In the genomic region with DNA sequence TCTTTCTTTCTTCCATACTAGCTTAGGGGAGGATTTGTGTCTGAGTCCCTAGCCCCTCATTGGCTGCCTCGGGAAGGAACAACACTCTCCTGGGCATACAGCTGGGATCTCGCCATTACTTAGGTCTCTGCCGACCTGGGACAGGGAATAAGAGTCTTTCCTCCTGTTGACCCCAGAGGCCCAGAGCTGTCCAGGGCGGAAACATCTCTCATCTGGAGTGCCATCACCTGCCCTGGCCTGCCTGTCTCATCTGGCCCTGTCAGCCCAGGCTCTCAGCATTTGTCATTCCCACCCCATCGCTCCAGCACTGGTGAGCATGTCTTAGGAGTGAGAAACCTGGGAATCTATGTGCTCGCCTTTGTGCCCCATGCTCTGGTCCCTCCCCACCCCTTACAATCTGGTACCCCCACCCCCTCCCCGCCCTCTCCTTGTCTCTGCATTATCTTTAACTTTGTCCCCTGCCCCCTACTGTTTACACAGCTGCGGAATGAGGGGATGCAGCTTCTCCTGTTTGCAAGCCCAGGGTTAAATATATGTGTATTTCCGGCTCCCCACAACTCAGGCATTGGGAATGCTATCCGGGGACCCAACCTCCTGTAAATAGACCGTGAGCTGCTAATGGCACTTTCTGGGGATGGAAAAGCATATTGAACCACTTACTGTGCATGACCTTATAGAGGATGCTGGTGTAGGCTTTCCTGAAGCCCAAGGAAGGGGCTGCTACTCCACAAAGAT, we compare ENCODE assay signal across 15 mouse cellular contexts.
DNase-seq lines count a peak whose midpoint lies in the region; ATAC-seq and TF ChIP-seq lines count a peak whose summit lies in the region.
"Had no signal": no experiment of that assay in that cellular context is flagged by ENCODE, and none has a peak within 500 bp of the region (broad histone marks: within the 10 kb centered on the region; RNA-seq: fewer than 3 reads in every experiment).

No protein-coding gene starts in this region.

- H3K27ac ChIP-seq in hindbrain, embryonic 12.5 days = 0 out of 2 replicates have a peak overlapping the region, but pooled peaks have one; percentile 35
- H3K27ac ChIP-seq in hindbrain, embryonic 11.5 days (ENCODE audit: low read depth, low read length) = no peak overlapping the region
- H3K27ac ChIP-seq in neural tube, embryonic 11.5 days (ENCODE audit: low read depth, low read length) = 0 out of 2 replicates have a peak overlapping the region, but pooled peaks have one; percentile 20
- no peak overlapping the region for H3K27ac ChIP-seq in neural tube, embryonic 15.5 days (replicated peaks)
- H3K27ac ChIP-seq in intestine, embryonic 15.5 days = 0 out of 2 replicates have a peak overlapping the region, but pooled peaks have one; percentile 27
- H3K27ac ChIP-seq in stomach, embryonic 16.5 days (ENCODE audit: low read length) = no peak overlapping the region
- no peak overlapping the region for H3K27ac ChIP-seq in forebrain, postnatal 0 days (ENCODE audit: low read depth, low read length)
- H3K27ac ChIP-seq: hindbrain, embryonic 13.5 days; liver, embryonic 15.5 days; midbrain, embryonic 12.5 days had no signal

- peaks cover 35% of the 10 kb centered on the region for H3K4me1 ChIP-seq in hindbrain, embryonic 12.5 days
- peaks cover 6% of the 10 kb centered on the region for H3K4me1 ChIP-seq in hindbrain, embryonic 11.5 days (replicated peaks; ENCODE audit: control insufficient read depth, insufficient read depth, low read length)
- peaks cover 27% of the 10 kb centered on the region for H3K4me1 ChIP-seq in neural tube, embryonic 11.5 days (ENCODE audit: control insufficient read depth, insufficient read depth, low read length)
- H3K4me1 ChIP-seq in neural tube, embryonic 15.5 days = peaks cover 29% of the 10 kb centered on the region
- H3K4me1 ChIP-seq in intestine, embryonic 15.5 days (replicated peaks) = peaks cover 49% of the 10 kb centered on the region
- peaks cover 55% of the 10 kb centered on the region for H3K4me1 ChIP-seq in stomach, embryonic 16.5 days (ENCODE audit: control insufficient read depth, insufficient read depth, low read length)
- no peaks in the 10 kb centered on the region for H3K4me1 ChIP-seq in forebrain, postnatal 0 days (ENCODE audit: insufficient read depth)

- H3K9me3 ChIP-seq in hindbrain, embryonic 12.5 days (replicated peaks) = no peaks in the 10 kb centered on the region
- no peaks in the 10 kb centered on the region for H3K9me3 ChIP-seq in hindbrain, embryonic 11.5 days (ENCODE audit: control insufficient read depth, low read length)
- no peaks in the 10 kb centered on the region for H3K9me3 ChIP-seq in neural tube, embryonic 11.5 days (ENCODE audit: control insufficient read depth, low read length)
- H3K9me3 ChIP-seq in neural tube, embryonic 15.5 days (replicated peaks) = no peaks in the 10 kb centered on the region
- H3K9me3 ChIP-seq in intestine, embryonic 15.5 days = no peaks in the 10 kb centered on the region
- H3K9me3 ChIP-seq in stomach, embryonic 16.5 days (replicated peaks; ENCODE audit: control insufficient read depth, low read length) = no peaks in the 10 kb centered on the region
- no peaks in the 10 kb centered on the region for H3K9me3 ChIP-seq in forebrain, postnatal 0 days (ENCODE audit: low read length)
- H3K9me3 ChIP-seq: hindbrain, embryonic 13.5 days; liver, embryonic 15.5 days had no signal

- no peak overlapping the region for H3K4me3 ChIP-seq in hindbrain, embryonic 12.5 days
- H3K4me3 ChIP-seq in hindbrain, embryonic 11.5 days (ENCODE audit: low read depth, low read length) = no peak overlapping the region
- H3K4me3 ChIP-seq in neural tube, embryonic 11.5 days (ENCODE audit: low read depth, low read length) = no peak overlapping the region
- no peak overlapping the region for H3K4me3 ChIP-seq in neural tube, embryonic 15.5 days (replicated peaks)
- no peak overlapping the region for H3K4me3 ChIP-seq in intestine, embryonic 15.5 days (replicated peaks)
- no peak overlapping the region for H3K4me3 ChIP-seq in stomach, embryonic 16.5 days (replicated peaks; ENCODE audit: low read length)
- no peak overlapping the region for H3K4me3 ChIP-seq in forebrain, postnatal 0 days (ENCODE audit: low read depth, low read length)
- H3K4me3 ChIP-seq: hindbrain, embryonic 13.5 days; liver, embryonic 15.5 days; midbrain, embryonic 12.5 days had no signal

- H3K9ac ChIP-seq in hindbrain, embryonic 12.5 days = no peak overlapping the region
- H3K9ac ChIP-seq in hindbrain, embryonic 11.5 days (ENCODE audit: low read depth, low read length) = no peak overlapping the region
- no peak overlapping the region for H3K9ac ChIP-seq in neural tube, embryonic 11.5 days (ENCODE audit: low read length)
- no peak overlapping the region for H3K9ac ChIP-seq in neural tube, embryonic 15.5 days (replicated peaks)
- H3K9ac ChIP-seq in intestine, embryonic 15.5 days = no peak overlapping the region
- no peak overlapping the region for H3K9ac ChIP-seq in stomach, embryonic 16.5 days (ENCODE audit: low read length)
- no peak overlapping the region for H3K9ac ChIP-seq in forebrain, postnatal 0 days
- H3K9ac ChIP-seq: liver, embryonic 15.5 days; midbrain, embryonic 12.5 days had no signal

- no peak overlapping the region for H3K4me2 ChIP-seq in hindbrain, embryonic 12.5 days (replicated peaks)
- H3K4me2 ChIP-seq in hindbrain, embryonic 11.5 days (replicated peaks; ENCODE audit: low read depth, low read length) = no peak overlapping the region
- no peak overlapping the region for H3K4me2 ChIP-seq in neural tube, embryonic 11.5 days (ENCODE audit: low read depth)
- no peak overlapping the region for H3K4me2 ChIP-seq in neural tube, embryonic 15.5 days
- H3K4me2 ChIP-seq in intestine, embryonic 15.5 days (replicated peaks) = no peak overlapping the region; the same call in 1 of the 2 replicates
- no peak overlapping the region for H3K4me2 ChIP-seq in stomach, embryonic 16.5 days (ENCODE audit: low read depth, low read length)
- H3K4me2 ChIP-seq in forebrain, postnatal 0 days (ENCODE audit: low read depth) = no peak overlapping the region
- H3K4me2 ChIP-seq: hindbrain, embryonic 13.5 days; liver, embryonic 15.5 days; midbrain, embryonic 12.5 days had no signal

- whole genome bisulfite sequencing in hindbrain, embryonic 12.5 days = 36% methylated on average over 11 of the region's 11 CpGs
- 31% methylated on average over 11 of the region's 11 CpGs for WGBS in hindbrain, embryonic 11.5 days
- WGBS in neural tube, embryonic 11.5 days = 22% methylated on average over 11 of the region's 11 CpGs
- 31% methylated on average over 11 of the region's 11 CpGs for WGBS in neural tube, embryonic 15.5 days
- 22% methylated on average over 11 of the region's 11 CpGs for WGBS in intestine, embryonic 15.5 days
- WGBS in stomach, embryonic 16.5 days = 21% methylated on average over 11 of the region's 11 CpGs
- WGBS in forebrain, postnatal 0 days = 54% methylated on average over 11 of the region's 11 CpGs

- H3K27me3 ChIP-seq in hindbrain, embryonic 12.5 days = no peaks in the 10 kb centered on the region; the same call in 1 of the 2 replicates
- no peaks in the 10 kb centered on the region for H3K27me3 ChIP-seq in hindbrain, embryonic 11.5 days (ENCODE audit: control insufficient read depth, insufficient read depth, low read length)
- H3K27me3 ChIP-seq in neural tube, embryonic 11.5 days (ENCODE audit: control insufficient read depth, insufficient read depth, low read length) = peaks cover 2% of the 10 kb centered on the region
- H3K27me3 ChIP-seq in neural tube, embryonic 15.5 days (replicated peaks) = no peaks in the 10 kb centered on the region
- no peaks in the 10 kb centered on the region for H3K27me3 ChIP-seq in intestine, embryonic 15.5 days (replicated peaks)
- no peaks in the 10 kb centered on the region for H3K27me3 ChIP-seq in stomach, embryonic 16.5 days (ENCODE audit: control insufficient read depth, insufficient read depth, low read length)
- no peaks in the 10 kb centered on the region for H3K27me3 ChIP-seq in forebrain, postnatal 0 days (ENCODE audit: insufficient read depth, low read length)
- H3K27me3 ChIP-seq: liver, embryonic 15.5 days had no signal

- DNase-seq in hindbrain, embryonic 11.5 days (ENCODE audit: low spot score) = no peak
- no peak for DNase-seq in neural tube, embryonic 11.5 days (ENCODE audit: low spot score)
- DNase-seq in layer of hippocampus, adult 9-11 months = no peak
- no peak for DNase-seq in forebrain, postnatal 0 days
- DNase-seq: cerebellum, postnatal 25 days; gastrocnemius, postnatal 10 days; kidney, postnatal 10 days; right cerebral cortex, postnatal 4 days had no signal

- no peaks in the 10 kb centered on the region for H3K36me3 ChIP-seq in hindbrain, embryonic 12.5 days
- no peaks in the 10 kb centered on the region for H3K36me3 ChIP-seq in hindbrain, embryonic 11.5 days (ENCODE audit: control insufficient read depth, insufficient read depth, low read length)
- no peaks in the 10 kb centered on the region for H3K36me3 ChIP-seq in neural tube, embryonic 11.5 days (ENCODE audit: control insufficient read depth, insufficient read depth, low read length)
- H3K36me3 ChIP-seq in neural tube, embryonic 15.5 days = no peaks in the 10 kb centered on the region
- no peaks in the 10 kb centered on the region for H3K36me3 ChIP-seq in intestine, embryonic 15.5 days
- H3K36me3 ChIP-seq in stomach, embryonic 16.5 days (ENCODE audit: control insufficient read depth, insufficient read depth, low read length) = no peaks in the 10 kb centered on the region
- no peaks in the 10 kb centered on the region for H3K36me3 ChIP-seq in forebrain, postnatal 0 days (ENCODE audit: insufficient read depth)
- H3K36me3 ChIP-seq: hindbrain, embryonic 13.5 days; liver, embryonic 15.5 days; midbrain, embryonic 12.5 days had no signal

- TF ChIP-seq CTCF in forebrain, postnatal 0 days (IDR thresholded peaks at IDR 0.05; ENCODE audit: low read depth) = no peak

- no peak for ATAC-seq in hindbrain, embryonic 12.5 days (ENCODE audit: low FRiP score)
- ATAC-seq in hindbrain, embryonic 11.5 days (ENCODE audit: low FRiP score) = no peak
- ATAC-seq in neural tube, embryonic 11.5 days (ENCODE audit: insufficient read depth, low FRiP score, low TSS enrichment) = no peak
- ATAC-seq in neural tube, embryonic 15.5 days (ENCODE audit: low FRiP score) = no peak
- ATAC-seq in intestine, embryonic 15.5 days = peak; percentile 57; the same call in 1 of the 2 replicates
- peak; percentile 12; the same call in 1 of the 2 replicates for ATAC-seq in stomach, embryonic 16.5 days (ENCODE audit: insufficient read depth, low FRiP score)
- ATAC-seq in forebrain, postnatal 0 days = no peak

Comparison
In these comparisons a context has a peak if more than half of its experiments do, and no peak if none do; other contexts are left out.
1. H3K27ac ChIP-seq: peak in hindbrain, embryonic 12.5 days (single experiment), neural tube, embryonic 11.5 days (single experiment) and intestine, embryonic 15.5 days (single experiment); none in hindbrain, embryonic 11.5 days (single experiment), neural tube, embryonic 15.5 days (single experiment), stomach, embryonic 16.5 days (single experiment) and forebrain, postnatal 0 days (single experiment).
2. ATAC-seq: peak in intestine, embryonic 15.5 days (single experiment) and stomach, embryonic 16.5 days (single experiment); none in hindbrain, embryonic 12.5 days (single experiment), hindbrain, embryonic 11.5 days (single experiment), neural tube, embryonic 11.5 days (single experiment), neural tube, embryonic 15.5 days (single experiment) and forebrain, postnatal 0 days (single experiment).